Mouse (Mus musculus): Measurements from ENCODE around the gene N4bp1. TPM values are rescaled to one million over a fixed set of nuclear protein-coding genes. Genes with fewer than 3 reads are reported as not detected.

The N4bp1 gene
- polyA plus RNA-seq, 1 experiment from 2014 or later, result 13.6 TPM

DNA sequence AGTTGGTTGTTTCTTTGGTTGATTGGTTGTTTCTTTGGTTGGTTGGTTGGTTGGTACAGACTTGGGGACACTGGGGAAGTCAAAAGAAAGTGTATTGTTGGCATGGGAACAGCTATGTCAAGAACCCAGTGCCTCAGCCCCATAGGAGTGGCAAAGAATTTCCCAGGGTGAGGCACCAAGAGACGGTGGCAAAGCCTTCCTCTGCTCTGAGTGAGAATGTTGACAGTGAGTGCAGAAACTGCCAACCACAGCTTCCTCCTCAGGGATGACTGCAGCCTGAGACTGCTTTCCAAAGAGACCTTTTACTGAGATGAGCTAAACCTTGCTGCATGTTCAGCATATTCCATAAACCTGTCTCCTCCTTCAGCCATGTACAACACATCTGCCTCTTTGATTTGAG lies 6.5 kb upstream of the N4bp1 start:
- Histone ChIP-seq H3K4me1 (ENCODE audit: control insufficient read depth, insufficient read depth, low read length) (no peaks in the 10 kb centered on the region), H3K9ac (replicated peaks; ENCODE audit: low read length) (no peak overlapping the region), H3K9me3 (ENCODE audit: control insufficient read depth, low read length) (no peaks in the 10 kb centered on the region), H3K36me3 (ENCODE audit: control insufficient read depth, insufficient read depth, low read length) (no peaks in the 10 kb centered on the region), H3K27ac (replicated peaks; ENCODE audit: low read depth, low read length) (no peak overlapping the region), H3K27me3 (ENCODE audit: control insufficient read depth, insufficient read depth, low read length) (no peaks in the 10 kb centered on the region), H3K4me2 (ENCODE audit: low read length) (no peak overlapping the region), H3K4me3 (replicated peaks; ENCODE audit: low read depth, low read length) (no peak overlapping the region)
- 84% methylated on average over 1 of the region's 1 CpGs for WGBS
- ATAC-seq (ENCODE audit: low FRiP score, low TSS enrichment), result no peak
- no peak for DNase-seq

- Histone ChIP-seq H3K4me2 (ENCODE audit: low read length) (no peak overlapping the region), H3K4me3 (replicated peaks; ENCODE audit: low read depth, low read length) (no peak overlapping the region), H3K4me1 (ENCODE audit: control insufficient read depth, insufficient read depth, low read length) (peaks cover 8% of the 10 kb centered on the region), H3K27ac (replicated peaks; ENCODE audit: low read depth, low read length) (no peak overlapping the region), H3K9ac (replicated peaks; ENCODE audit: low read length) (no peak overlapping the region), H3K9me3 (ENCODE audit: control insufficient read depth, low read length) (no peaks in the 10 kb centered on the region), H3K36me3 (ENCODE audit: control insufficient read depth, insufficient read depth, low read length) (no peaks in the 10 kb centered on the region), H3K27me3 (ENCODE audit: control insufficient read depth, insufficient read depth, low read length) (no peaks in the 10 kb centered on the region)
- WGBS, result 76% methylated on average over 11 of the region's 11 CpGs
- no peak for DNase-seq
- no peak for ATAC-seq (ENCODE audit: low FRiP score, low TSS enrichment)
These were observed 3.2 kb upstream of the N4bp1 start for GRCm38 (mm10) chr8:86888058-86888939.

- H3K27me3 ChIP-seq (ENCODE audit: control insufficient read depth, insufficient read depth, low read length), result no peaks in the 10 kb centered on the region
- WGBS, result 1% methylated on average over 16 of the region's 16 CpGs
- H3K4me3 ChIP-seq (replicated peaks; ENCODE audit: low read depth, low read length), result peak overlapping the region; percentile 96
- H3K36me3 ChIP-seq (ENCODE audit: control insufficient read depth, insufficient read depth, low read length), result no peaks in the 10 kb centered on the region
- H3K9ac ChIP-seq (replicated peaks; ENCODE audit: low read length), result peak overlapping the region; percentile 89
- ATAC-seq (ENCODE audit: low FRiP score, low TSS enrichment), result no peak
- DNase-seq, result peak; percentile 44
- no peaks in the 10 kb centered on the region for H3K9me3 ChIP-seq (ENCODE audit: control insufficient read depth, low read length)
- peaks cover 17% of the 10 kb centered on the region for H3K4me1 ChIP-seq (ENCODE audit: control insufficient read depth, insufficient read depth, low read length)
- peak overlapping the region; percentile 95 for H3K27ac ChIP-seq (replicated peaks; ENCODE audit: low read depth, low read length)
- H3K4me2 ChIP-seq (ENCODE audit: low read length), result peak overlapping the region; percentile 87
These were observed 991 bp downstream of the N4bp1 start for GRCm38 (mm10) chr8:86884067-86884466.

DNA sequence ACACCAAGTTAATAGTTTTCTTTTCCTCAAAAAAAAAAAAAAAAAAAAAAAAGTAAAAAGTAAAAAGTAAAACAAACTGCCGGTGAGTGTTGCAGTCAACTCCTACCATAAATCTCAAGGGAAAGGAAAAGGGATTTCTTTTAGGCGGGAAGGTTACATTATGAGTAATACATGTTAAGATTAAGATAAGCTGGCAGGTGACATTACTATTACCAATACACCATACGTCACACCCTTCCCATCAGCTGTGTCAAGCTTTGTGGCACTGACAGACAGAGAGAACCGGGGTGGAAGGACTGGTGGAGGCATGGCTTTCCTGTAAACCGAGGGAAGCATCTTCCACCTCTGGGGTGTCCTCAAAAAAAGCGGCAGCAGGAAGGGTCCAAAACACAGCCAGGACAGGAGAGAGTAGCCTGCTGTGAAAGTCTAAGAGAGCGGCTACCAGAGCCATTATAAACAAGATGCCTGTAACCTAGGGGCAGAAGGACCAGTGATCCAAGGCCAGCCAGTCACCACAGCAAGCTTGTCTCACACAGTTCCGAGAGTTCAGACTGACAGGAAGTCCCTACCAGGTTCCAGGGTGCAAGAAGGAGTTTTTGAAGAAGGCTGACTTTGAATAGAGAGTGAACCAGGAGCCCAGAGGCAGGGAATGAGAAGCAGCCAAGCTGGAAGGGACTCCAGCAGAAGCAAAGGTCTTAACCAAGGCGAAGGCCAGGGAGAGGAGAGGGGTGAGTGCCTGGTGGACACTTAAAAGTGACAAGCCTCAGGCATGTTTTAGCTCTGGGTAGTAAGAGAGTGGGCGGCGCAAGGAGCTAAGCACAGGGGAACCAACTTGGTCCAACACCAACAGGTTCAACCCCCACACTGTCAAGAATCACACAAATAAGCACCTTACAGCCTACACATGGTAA lies 2.2 kb downstream of the N4bp1 start:
- ATAC-seq (ENCODE audit: low FRiP score, low TSS enrichment) (no peak), DNase-seq (no peak)
- Histone ChIP-seq H3K9ac (replicated peaks; ENCODE audit: low read length) (peak overlapping the region; percentile 89; the same call in 1 of the 2 replicates), H3K9me3 (ENCODE audit: control insufficient read depth, low read length) (no peaks in the 10 kb centered on the region), H3K27me3 (ENCODE audit: control insufficient read depth, insufficient read depth, low read length) (no peaks in the 10 kb centered on the region), H3K4me3 (replicated peaks; ENCODE audit: low read depth, low read length) (peak overlapping the region; percentile 96; the same call in 1 of the 2 replicates), H3K4me2 (ENCODE audit: low read length) (peak overlapping the region; percentile 87), H3K4me1 (ENCODE audit: control insufficient read depth, insufficient read depth, low read length) (peaks cover 17% of the 10 kb centered on the region), H3K36me3 (ENCODE audit: control insufficient read depth, insufficient read depth, low read length) (no peaks in the 10 kb centered on the region), H3K27ac (replicated peaks; ENCODE audit: low read depth, low read length) (no peak overlapping the region)
- 77% methylated on average over 11 of the region's 11 CpGs for WGBS

DNA sequence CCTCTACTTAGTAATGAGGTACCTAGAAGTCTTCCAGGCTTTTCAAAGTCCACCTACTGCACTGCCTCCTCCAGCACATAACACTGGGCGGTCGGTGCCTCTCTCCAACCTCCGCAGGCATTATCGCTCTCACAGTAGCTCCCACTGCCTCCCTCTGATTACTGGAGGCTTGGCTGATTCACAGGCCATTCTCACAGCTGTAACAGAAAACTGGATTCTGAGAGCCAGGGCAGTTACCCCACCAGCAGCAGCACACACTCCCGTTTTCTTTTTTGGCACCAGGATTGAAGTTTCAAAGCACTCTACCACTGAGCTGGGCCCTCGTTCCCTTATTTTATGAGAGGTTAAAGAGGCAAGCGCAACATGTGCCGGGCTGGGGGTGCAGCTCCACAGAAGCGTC lies 3.1 kb downstream of the N4bp1 start:
- no peaks in the 10 kb centered on the region for H3K27me3 ChIP-seq (ENCODE audit: control insufficient read depth, insufficient read depth, low read length)
- no peaks in the 10 kb centered on the region for H3K36me3 ChIP-seq (ENCODE audit: control insufficient read depth, insufficient read depth, low read length)
- H3K4me1 ChIP-seq (ENCODE audit: control insufficient read depth, insufficient read depth, low read length), result peaks cover 17% of the 10 kb centered on the region
- H3K4me2 ChIP-seq (ENCODE audit: low read length), result no peak overlapping the region
- H3K9me3 ChIP-seq (ENCODE audit: control insufficient read depth, low read length), result no peaks in the 10 kb centered on the region
- ATAC-seq (ENCODE audit: low FRiP score, low TSS enrichment) (no peak), DNase-seq (no peak)
- H3K9ac ChIP-seq (replicated peaks; ENCODE audit: low read length), result 0 out of 2 replicates have a peak overlapping the region, but pooled peaks have one; percentile 6
- H3K4me3 ChIP-seq (replicated peaks; ENCODE audit: low read depth, low read length), result no peak overlapping the region
- WGBS, result 91% methylated on average over 9 of the region's 9 CpGs
- H3K27ac ChIP-seq (replicated peaks; ENCODE audit: low read depth, low read length), result no peak overlapping the region

GRCm38 (mm10) chr8:86881068-86881609 lies 3.9 kb downstream of the N4bp1 start:
- no peak overlapping the region for H3K4me2 ChIP-seq (ENCODE audit: low read length)
- no peak overlapping the region for H3K27ac ChIP-seq (replicated peaks; ENCODE audit: low read depth, low read length)
- 92% methylated on average over 11 of the region's 11 CpGs for WGBS
- no peaks in the 10 kb centered on the region for H3K9me3 ChIP-seq (ENCODE audit: control insufficient read depth, low read length)
- H3K4me3 ChIP-seq (replicated peaks; ENCODE audit: low read depth, low read length), result no peak overlapping the region
- ATAC-seq (ENCODE audit: low FRiP score, low TSS enrichment) (no peak), DNase-seq (no peak)
- peaks cover 17% of the 10 kb centered on the region for H3K4me1 ChIP-seq (ENCODE audit: control insufficient read depth, insufficient read depth, low read length)
- no peaks in the 10 kb centered on the region for H3K27me3 ChIP-seq (ENCODE audit: control insufficient read depth, insufficient read depth, low read length)
- H3K9ac ChIP-seq (replicated peaks; ENCODE audit: low read length), result no peak overlapping the region
- H3K36me3 ChIP-seq (ENCODE audit: control insufficient read depth, insufficient read depth, low read length), result no peaks in the 10 kb centered on the region

DNA sequence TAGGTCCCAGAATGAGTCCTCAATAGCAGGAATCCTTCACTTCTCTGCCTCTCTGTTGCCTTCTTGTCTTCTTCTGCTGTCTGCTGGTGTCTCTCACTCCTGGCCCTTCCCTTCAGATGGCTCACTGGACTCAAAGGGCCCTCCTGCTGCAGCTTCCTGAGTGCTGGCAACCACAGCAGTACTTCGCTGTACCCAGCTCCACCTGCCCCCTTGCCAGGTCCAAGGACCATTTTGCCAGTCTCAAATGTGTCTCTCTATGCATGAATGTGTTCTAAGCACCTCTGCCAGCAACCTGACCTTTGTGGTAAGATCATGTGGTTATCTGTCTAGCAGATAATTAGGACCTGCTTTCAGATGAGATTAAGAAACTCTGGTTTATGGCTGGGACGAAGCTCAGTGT lies 8.2 kb downstream of the N4bp1 start:
- Histone ChIP-seq H3K4me3 (replicated peaks; ENCODE audit: low read depth, low read length) (no peak overlapping the region), H3K9ac (replicated peaks; ENCODE audit: low read length) (no peak overlapping the region), H3K36me3 (ENCODE audit: control insufficient read depth, insufficient read depth, low read length) (no peaks in the 10 kb centered on the region), H3K9me3 (ENCODE audit: control insufficient read depth, low read length) (no peaks in the 10 kb centered on the region), H3K4me1 (ENCODE audit: control insufficient read depth, insufficient read depth, low read length) (no peaks in the 10 kb centered on the region), H3K4me2 (ENCODE audit: low read length) (no peak overlapping the region), H3K27me3 (ENCODE audit: control insufficient read depth, insufficient read depth, low read length) (no peaks in the 10 kb centered on the region), H3K27ac (replicated peaks; ENCODE audit: low read depth, low read length) (no peak overlapping the region)
- DNase-seq (no peak), ATAC-seq (ENCODE audit: low FRiP score, low TSS enrichment) (no peak)
- WGBS, result 91% methylated on average over 2 of the region's 2 CpGs

- Histone ChIP-seq H3K9ac (replicated peaks; ENCODE audit: low read length) (no peak overlapping the region), H3K9me3 (ENCODE audit: control insufficient read depth, low read length) (no peaks in the 10 kb centered on the region), H3K27me3 (ENCODE audit: control insufficient read depth, insufficient read depth, low read length) (no peaks in the 10 kb centered on the region), H3K4me2 (ENCODE audit: low read length) (no peak overlapping the region), H3K27ac (replicated peaks; ENCODE audit: low read depth, low read length) (no peak overlapping the region; the same call in 1 of the 2 replicates), H3K4me1 (ENCODE audit: control insufficient read depth, insufficient read depth, low read length) (0 out of 2 replicates have a peak, but pooled peaks cover 4% of the 10 kb centered on the region), H3K36me3 (ENCODE audit: control insufficient read depth, insufficient read depth, low read length) (no peaks in the 10 kb centered on the region), H3K4me3 (replicated peaks; ENCODE audit: low read depth, low read length) (no peak overlapping the region)
- ATAC-seq (ENCODE audit: low FRiP score, low TSS enrichment), result no peak
- 86% methylated on average over 2 of the region's 2 CpGs for WGBS
- DNase-seq, result no peak
These were observed 11.0 kb downstream of the N4bp1 start for GRCm38 (mm10) chr8:86874055-86874454.

All from midbrain, embryonic 14.5 days (tissue).